Mouse (Mus musculus) MEL (cell line): ENCODE measurements at regions not wholly inside any gene's neighbourhood (a gene's known extent, or its start where the extent isn't known, plus 50 kb on each side); places are given as distances from the start of the nearest gene placed in this dataset.

Experiments
- DNase-seq: peaks from one replicate; pipeline ENCODE4 v3.0.0; 2011; ENCODE audit warnings: low read depth, low spot score
- H3K27ac ChIP-seq: 2 replicates; pipeline ENCODE4 v1.5.1; 2012; ENCODE audit warnings: low read depth, mild to moderate bottlenecking, control low read depth, low read length, moderate library complexity; ENCODE audit not compliant: control insufficient read depth
- H3K27me3 ChIP-seq, 2 experiments: fragments of 150-350 bp in 1 of 2; sonication (generic) in 1 of 2; 2 replicates each; pipeline ENCODE4 v1.6.1; 2012; ENCODE audit warnings: low read length in 2 of 2, mild to moderate bottlenecking in 2 of 2, improper control_type of control experiment in 1 of 2, moderate library complexity in 1 of 2; ENCODE audit not compliant: insufficient read depth in 2 of 2, control insufficient read depth in 1 of 2
- H3K36me3 ChIP-seq, 2 experiments: 2 replicates each; pipeline ENCODE4 v1.6.1; 2012 to 2014; ENCODE audit warnings: low read length in 2 of 2, improper control_type of control experiment in 1 of 2, inconsistent platforms in 1 of 2, mild to moderate bottlenecking in 1 of 2; ENCODE audit not compliant: insufficient read depth in 2 of 2, control insufficient read depth in 1 of 2
- H3K4me1 ChIP-seq, 2 experiments: fragments of 150-350 bp in 1 of 2; sonication (generic) in 1 of 2; 2 replicates each; pipeline ENCODE4 v1.6.1; 2012; ENCODE audit warnings: low read length in 2 of 2, improper control_type of control experiment in 1 of 2, mild to moderate bottlenecking in 1 of 2; ENCODE audit not compliant: insufficient read depth in 2 of 2, control insufficient read depth in 1 of 2
- H3K4me3 ChIP-seq, 2 experiments: fragments of 150-350 bp in 1 of 2; sonication (generic) in 1 of 2; 2 replicates each; pipeline ENCODE4 v1.5.1; 2012; ENCODE audit warnings: low read depth in 2 of 2, low read length in 2 of 2, mild to moderate bottlenecking in 2 of 2, moderate library complexity in 2 of 2, control low read depth in 1 of 2, improper control_type of control experiment in 1 of 2; ENCODE audit not compliant: control insufficient read depth in 1 of 2, insufficient read depth in 1 of 2
- H3K79me2 ChIP-seq: 2 replicates; pipeline ENCODE4 v1.6.1; 2012; ENCODE audit warnings: mild to moderate bottlenecking, low read length, moderate library complexity; ENCODE audit not compliant: control insufficient read depth, poor library complexity, insufficient read depth
- H3K9ac ChIP-seq: 2 replicates; pipeline ENCODE4 v1.6.1; 2012; ENCODE audit warnings: low read depth, mild to moderate bottlenecking, control low read depth, low read length, moderate library complexity; ENCODE audit not compliant: control insufficient read depth, poor library complexity, severe bottlenecking
- H3K9me3 ChIP-seq: fragments of 150-350 bp; sonication (generic); replicated peaks from 2 replicates; pipeline ENCODE4 v1.6.1; 2012; ENCODE audit warnings: mild to moderate bottlenecking, low read length, improper control_type of control experiment, moderate library complexity; ENCODE audit not compliant: insufficient read depth
- BHLHE40 ChIP-seq: IDR thresholded peaks from 2 replicates; pipeline ENCODE4 v1.6.1; 2012; ENCODE audit warnings: low read depth, mild to moderate bottlenecking, inconsistent platforms, low read length, improper control_type of control experiment, borderline replicate concordance
- CHD1 ChIP-seq: IDR thresholded peaks from 2 replicates; pipeline ENCODE4 v1.6.1; 2012; ENCODE audit warnings: low read depth, mild to moderate bottlenecking, inconsistent platforms, low read length, improper control_type of control experiment
- CHD2 ChIP-seq: IDR thresholded peaks from 2 replicates; pipeline ENCODE4 v1.6.1; 2011; ENCODE audit warnings: low read length, improper control_type of control experiment
- CTCF ChIP-seq, 3 experiments: IDR thresholded peaks in 2 of 3; conservative IDR thresholded peaks in 1 of 3; 2 replicates each; pipeline ENCODE4 v1.5.1; 2011 to 2012; ENCODE audit warnings: low read length in 3 of 3, low read depth in 2 of 3, mild to moderate bottlenecking in 2 of 3, improper control_type of control experiment in 1 of 3, inconsistent platforms in 1 of 3, mixed read lengths in 1 of 3, moderate library complexity in 1 of 3; ENCODE audit not compliant: control insufficient read depth in 1 of 3, insufficient read depth in 1 of 3, poor library complexity in 1 of 3, severe bottlenecking in 1 of 3
- HCFC1 ChIP-seq: IDR thresholded peaks from 2 replicates; pipeline ENCODE4 v1.6.1; 2012; ENCODE audit warnings: low read depth, mild to moderate bottlenecking, inconsistent platforms, low read length, improper control_type of control experiment, moderate library complexity
- MAFK ChIP-seq: IDR thresholded peaks from 2 replicates; pipeline ENCODE4 v1.6.1; 2011; ENCODE audit warnings: low read depth, mild to moderate bottlenecking, low read length, improper control_type of control experiment, borderline replicate concordance
- MAX ChIP-seq: IDR thresholded peaks from 2 replicates; pipeline ENCODE4 v1.6.1; 2011; ENCODE audit warnings: low read length, improper control_type of control experiment
- MEF2A ChIP-seq: IDR thresholded peaks from 2 replicates; pipeline ENCODE4 v1.6.1; 2014; ENCODE audit warnings: low read depth, mild to moderate bottlenecking, inconsistent platforms, low read length, improper control_type of control experiment; ENCODE audit not compliant: poor library complexity, insufficient replicate concordance, severe bottlenecking; ENCODE audit errors: extremely low read depth
- MXI1 ChIP-seq: IDR thresholded peaks from 2 replicates; pipeline ENCODE4 v1.6.1; 2011; ENCODE audit warnings: mild to moderate bottlenecking, low read depth, low read length, improper control_type of control experiment
- NRF1 ChIP-seq: IDR thresholded peaks from 2 replicates; pipeline ENCODE4 v1.6.1; 2014; ENCODE audit warnings: low read depth, mild to moderate bottlenecking, inconsistent platforms, low read length, improper control_type of control experiment, moderate library complexity; ENCODE audit not compliant: poor library complexity, insufficient read depth, severe bottlenecking
- POLR2A ChIP-seq, 2 experiments: IDR thresholded peaks; 2 replicates each; pipeline ENCODE4 v1.6.1; 2011 to 2012; ENCODE audit warnings: low read length in 2 of 2, mild to moderate bottlenecking in 2 of 2, control low read depth in 1 of 2, improper control_type of control experiment in 1 of 2, low read depth in 1 of 2, moderate library complexity in 1 of 2; ENCODE audit not compliant: control insufficient read depth in 1 of 2, insufficient read depth in 1 of 2, poor library complexity in 1 of 2
- POLR2AphosphoS5 ChIP-seq: IDR thresholded peaks from 2 replicates; pipeline ENCODE4 v1.6.1; 2012; ENCODE audit warnings: low read depth, borderline replicate concordance, mild to moderate bottlenecking, inconsistent platforms, low read length, moderate library complexity, mixed read lengths
- RAD21 ChIP-seq: IDR thresholded peaks from 2 replicates; pipeline ENCODE4 v1.6.1; 2011; ENCODE audit warnings: mild to moderate bottlenecking, low read depth, low read length, improper control_type of control experiment
- SMC3 ChIP-seq: IDR thresholded peaks from 2 replicates; pipeline ENCODE4 v1.6.1; 2011; ENCODE audit warnings: low read depth, low read length, improper control_type of control experiment
- TBP ChIP-seq: IDR thresholded peaks from 2 replicates; pipeline ENCODE4 v1.8.0; 2011; ENCODE audit warnings: low read depth, low read length, improper control_type of control experiment
- UBTF ChIP-seq: IDR thresholded peaks from 2 replicates; pipeline ENCODE4 v1.6.1; 2012; ENCODE audit warnings: low read depth, mild to moderate bottlenecking, inconsistent platforms, low read length, improper control_type of control experiment, moderate library complexity, borderline replicate concordance; ENCODE audit not compliant: insufficient read depth
- ZNF384 ChIP-seq: IDR thresholded peaks from 2 replicates; pipeline ENCODE4 v1.6.1; 2012; ENCODE audit warnings: low read depth, mild to moderate bottlenecking, inconsistent platforms, low read length, improper control_type of control experiment

DNA sequence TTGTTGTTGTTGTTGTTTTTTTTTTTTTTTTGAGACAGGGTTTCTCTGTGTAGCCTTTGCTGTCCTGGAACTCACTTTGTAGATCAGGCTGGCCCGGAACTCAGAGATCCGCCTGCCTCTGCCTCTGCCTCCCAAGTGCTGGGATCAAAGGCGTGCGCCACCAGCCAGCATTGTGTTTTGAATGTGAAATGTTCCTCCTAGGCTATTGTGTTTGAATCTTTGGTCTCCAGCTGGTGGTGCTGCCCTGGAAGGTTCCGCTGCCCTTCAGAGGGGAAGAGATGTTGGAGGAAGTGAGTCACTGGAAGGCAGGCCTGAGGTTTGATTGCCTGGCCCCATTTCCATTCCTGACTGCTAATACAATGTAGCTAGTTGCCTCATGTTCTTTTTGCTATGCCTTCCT, 78.8 kb downstream of the Slc30a10 start:
- no peak for DNase-seq

DNA sequence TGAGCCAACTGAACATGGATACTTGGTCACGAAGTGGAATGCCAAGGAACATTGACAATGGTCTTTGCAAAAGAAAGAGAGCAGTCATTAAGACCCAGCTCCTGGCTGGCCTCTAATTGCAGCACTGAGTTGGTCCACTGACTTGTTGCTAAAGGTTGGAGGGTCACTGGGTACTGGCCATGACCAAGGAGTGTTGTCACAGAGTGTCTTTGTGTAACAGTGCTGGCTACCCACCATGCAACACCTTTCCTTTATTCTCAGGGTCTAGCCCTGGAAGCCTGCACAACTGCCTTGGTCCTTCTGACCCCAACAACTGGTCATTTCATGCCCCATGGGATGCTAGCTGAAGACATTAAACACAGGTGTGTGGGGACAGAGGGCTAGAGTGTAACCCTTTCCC, 79.5 kb downstream of the Slc30a10 start:
- Histone ChIP-seq H3K27ac (no peak overlapping the region), H3K27me3 (peaks cover 3% of the 10 kb centered on the region in 2 experiments; a peak in 3 of 4 replicates), H3K9me3 (no peaks in the 10 kb centered on the region), H3K4me3 (no peak overlapping the region), H3K79me2 (no peaks in the 10 kb centered on the region), H3K9ac (no peak overlapping the region), H3K36me3 (no peaks in the 10 kb centered on the region), H3K4me1 (no peaks in the 10 kb centered on the region)
- no peak for DNase-seq
- no peak for TF ChIP-seq RAD21

More for the DNA sequence above, 78.8 kb downstream of the Slc30a10 start:
- Histone ChIP-seq H3K9ac (no peak overlapping the region), H3K4me1 (no peaks in the 10 kb centered on the region), H3K27ac (no peak overlapping the region), H3K36me3 (no peaks in the 10 kb centered on the region), H3K79me2 (no peaks in the 10 kb centered on the region), H3K27me3 (peaks cover 3% of the 10 kb centered on the region in 2 experiments; a peak in 3 of 4 replicates), H3K4me3 (no peak overlapping the region), H3K9me3 (no peaks in the 10 kb centered on the region)
- no peak for TF ChIP-seq SMC3
- no peak for TF ChIP-seq MAFK

DNA sequence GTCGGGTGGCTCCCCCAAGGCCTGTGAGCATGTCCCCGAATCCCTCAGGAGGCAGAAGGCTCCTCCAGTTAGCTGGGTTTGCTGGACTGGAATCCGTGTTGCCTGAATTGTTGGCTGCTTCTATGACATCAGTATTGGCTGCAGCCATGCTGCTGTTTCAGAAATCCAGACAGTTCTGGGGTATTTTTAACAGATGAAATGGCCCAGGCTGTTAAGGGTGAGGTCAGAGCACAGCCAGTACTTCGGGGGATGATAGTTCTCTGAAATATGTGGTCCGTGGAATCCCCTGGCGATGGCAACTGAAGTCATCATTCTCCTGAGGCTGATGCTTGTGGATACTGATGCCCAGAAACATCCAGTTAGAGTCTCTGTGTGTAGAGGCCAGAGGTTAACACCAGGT, 80.7 kb downstream of the Slc30a10 start:
- Histone ChIP-seq H3K27ac (no peak overlapping the region), H3K9me3 (no peaks in the 10 kb centered on the region), H3K79me2 (no peaks in the 10 kb centered on the region), H3K4me3 (no peak overlapping the region), H3K36me3 (no peaks in the 10 kb centered on the region), H3K9ac (no peak overlapping the region), H3K27me3 (peaks cover 3% of the 10 kb centered on the region in 2 experiments; a peak in 3 of 4 replicates), H3K4me1 (no peaks in the 10 kb centered on the region)
- no peak for DNase-seq
- no peak for TF ChIP-seq TBP
- TF ChIP-seq POLR2AphosphoS5 = no peak
- no peak for TF ChIP-seq POLR2A (IDR thresholded peaks at IDR 0.05; ENCODE audit: control insufficient read depth in 1 of 2, insufficient read depth in 1 of 2, low read depth in 1 of 2, low read length in 2 of 2, poor library complexity in 1 of 2)
- TF ChIP-seq NRF1 = no peak
- no peak for TF ChIP-seq MXI1
- no peak for TF ChIP-seq HCFC1
- TF ChIP-seq CHD2 = no peak
- TF ChIP-seq ZNF384 = no peak
- no peak for TF ChIP-seq MAFK
- no peak for TF ChIP-seq BHLHE40
- no peak for TF ChIP-seq CHD1
- TF ChIP-seq CTCF (IDR thresholded peaks at IDR 0.05 in 2 of 3, conservative IDR thresholded peaks at IDR 0.05 in 1 of 3; ENCODE audit: control insufficient read depth in 1 of 3, insufficient read depth in 1 of 3, low read depth in 2 of 3, low read length in 3 of 3, poor library complexity in 1 of 3, severe bottlenecking in 1 of 3) = no peak
- TF ChIP-seq MAX = no peak
- TF ChIP-seq UBTF = no peak
- no peak for TF ChIP-seq MEF2A
